Mouse (Mus musculus) ovary, postnatal 36 days (tissue): ENCODE data around the gene Ybx1.
A peak's percentile ranks its signal among the peaks of the same experiment; 100 is the strongest.

Experiments
- DNase-seq: peaks from one replicate; pipeline ENCODE4 v3.0.0; 2022; ENCODE audit warnings: low spot score, mixed read lengths

The Ybx1 gene

GRCm38 (mm10) chr4:119233256-119233901 lies 61.0 kb downstream of the Ybx1 start:
- peak; percentile 52 for DNase-seq

GRCm38 (mm10) chr4:119232410-119233255 lies 61.8 kb downstream of the Ybx1 start, which contains the start of the genes AU022252 and P3h1:
AU022252 (minus strand) TSS chr4:119232712.
P3h1 (plus strand) TSS chr4:119232915.
- DNase-seq = peak; percentile 98
